Mouse (Mus musculus) liver, embryonic 14.5 days (tissue): Measurements from ENCODE around the gene Ebf4.

ENCODE experiments used
- CTCF ChIP-seq: IDR thresholded peaks from 2 replicates; pipeline ENCODE4 v1.5.1; 2016; ENCODE audit warnings: antibody characterized with exemption, low read depth, control low read depth
- EP300 ChIP-seq: IDR thresholded peaks from 2 replicates; pipeline ENCODE4 v1.6.1; 2016; ENCODE audit warnings: antibody characterized with exemption, low read depth

DNA sequence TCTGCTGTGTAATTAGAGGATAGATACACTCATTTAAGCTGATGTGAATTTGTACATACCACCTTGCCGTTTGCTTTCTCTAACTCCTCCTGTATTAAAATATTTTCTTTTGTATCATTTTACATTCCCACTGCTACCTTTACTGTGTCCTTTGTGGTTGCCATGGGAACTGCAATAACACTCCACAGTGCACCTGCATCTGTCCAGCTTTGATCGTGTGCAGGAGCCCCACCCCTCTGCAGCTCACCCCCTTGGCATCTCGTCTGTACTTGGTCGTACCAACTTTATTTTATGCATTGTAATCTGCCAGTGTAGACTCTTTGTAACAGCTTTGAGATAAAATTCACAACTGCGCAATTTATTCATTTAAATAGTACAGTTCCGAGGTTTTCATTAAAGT, 88.9 kb downstream of the Ebf4 start:
- TF ChIP-seq EP300 (no peak), CTCF (no peak)
